Mouse (Mus musculus): Measurements from ENCODE around the gene Tmem40.

Tmem40 gene

GRCm38 (mm10) chr6:115701302-115701701 lies 60.9 kb downstream of the Tmem40 start:
- no peak for DNase-seq (ENCODE audit: low spot score in 2 of 2)

GRCm38 (mm10) chr6:115700778-115701177 lies 61.4 kb downstream of the Tmem40 start:
- DNase-seq (ENCODE audit: low spot score in 2 of 2): no peak

- no peak for DNase-seq (ENCODE audit: low spot score in 2 of 2)
Measured at GRCm38 (mm10) chr6:115698699-115699098, 63.5 kb downstream of the Tmem40 start.

GRCm38 (mm10) chr6:115697739-115698558 lies 64.3 kb downstream of the Tmem40 start:
- DNase-seq (ENCODE audit: low spot score in 2 of 2): peak in 1 of 2 experiments; percentile 36

- no peak for DNase-seq (ENCODE audit: low spot score in 2 of 2)
Measured at GRCm38 (mm10) chr6:115696707-115697215, 65.4 kb downstream of the Tmem40 start.

- no peak for DNase-seq (ENCODE audit: low spot score in 2 of 2)
Measured at GRCm38 (mm10) chr6:115695124-115695523, 67.1 kb downstream of the Tmem40 start.

- no peak for DNase-seq (ENCODE audit: low spot score in 2 of 2)
Measured at GRCm38 (mm10) chr6:115694441-115694842, 67.8 kb downstream of the Tmem40 start.

GRCm38 (mm10) chr6:115692963-115693730 lies 69.1 kb downstream of the Tmem40 start:
- no peak for DNase-seq (ENCODE audit: low spot score in 2 of 2)

GRCm38 (mm10) chr6:115692163-115692950 lies 69.9 kb downstream of the Tmem40 start:
- DNase-seq (ENCODE audit: low spot score in 2 of 2): no peak

GRCm38 (mm10) chr6:115690105-115690504 lies 72.1 kb downstream of the Tmem40 start:
- DNase-seq (ENCODE audit: low spot score in 2 of 2): no peak

- no peak for DNase-seq (ENCODE audit: low spot score in 2 of 2)
Measured at GRCm38 (mm10) chr6:115688589-115688988, 73.6 kb downstream of the Tmem40 start.

GRCm38 (mm10) chr6:115687753-115688152 lies 74.5 kb downstream of the Tmem40 start:
- no peak for DNase-seq (ENCODE audit: low spot score in 2 of 2)

- DNase-seq (ENCODE audit: low spot score in 2 of 2): no peak
Measured at GRCm38 (mm10) chr6:115684851-115685646, 77.2 kb downstream of the Tmem40 start.

GRCm38 (mm10) chr6:115684271-115684670 lies 77.9 kb downstream of the Tmem40 start:
- no peak for DNase-seq (ENCODE audit: low spot score in 2 of 2)

GRCm38 (mm10) chr6:115681066-115681465 lies 81.1 kb downstream of the Tmem40 start:
- DNase-seq (ENCODE audit: low spot score in 2 of 2): no peak

Measured in urinary bladder, postnatal 36 days (tissue).